Mouse (Mus musculus): ENCODE measurements around the gene Derl3. TPM values are rescaled to one million over a fixed set of nuclear protein-coding genes. Genes with fewer than 3 reads are reported as not detected.
"Not testable (repeated sequence)": the region's sequence is repeated elsewhere in the genome, so short reads cannot be mapped to it uniquely, and the experiment has no call there.

Derl3 gene
- polyA plus RNA-seq, 1 experiment: 19.0 TPM

DNA sequence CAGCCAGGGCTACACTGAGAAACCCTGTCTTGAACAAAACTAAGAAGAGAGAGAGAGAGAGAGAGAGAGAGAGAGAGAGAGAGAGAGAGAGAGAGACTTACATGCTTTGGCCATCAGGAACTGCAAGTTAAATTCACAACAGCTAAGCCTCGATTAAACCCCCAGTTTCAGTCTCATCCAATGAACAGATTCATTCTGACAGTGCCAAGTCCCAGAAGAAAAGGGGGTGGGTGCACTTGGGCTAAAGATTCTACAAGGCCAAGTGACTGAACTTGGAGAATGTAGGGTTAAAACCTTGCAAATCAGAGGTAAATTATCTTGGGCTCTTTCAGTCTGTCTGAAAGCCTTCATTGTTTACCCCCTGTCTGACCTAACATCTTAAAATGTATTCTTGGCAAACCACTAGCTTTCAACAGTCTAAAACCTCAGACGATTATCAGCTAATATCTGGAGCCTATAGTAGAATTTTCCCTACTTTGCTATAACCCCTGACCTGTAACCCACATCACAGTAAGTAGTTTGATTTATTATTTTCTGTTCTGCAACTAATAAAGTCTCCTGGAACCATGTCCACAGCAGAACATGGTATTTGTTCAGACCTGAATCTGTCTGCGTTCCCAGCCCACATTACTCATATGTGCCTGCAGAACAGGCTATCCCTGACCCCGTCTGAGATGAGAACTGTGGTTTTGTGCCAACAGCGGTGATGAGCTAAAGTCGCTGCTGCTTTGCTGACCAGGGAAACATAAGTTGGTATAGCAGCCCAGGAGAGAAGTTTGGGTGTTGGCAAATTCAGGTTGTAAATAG lies 12.2 kb upstream of the Derl3 start:
- no peaks in the 10 kb centered on the region for H3K27me3 ChIP-seq (ENCODE audit: control insufficient read depth, insufficient read depth, low read length)
- no peak overlapping the region for H3K4me3 ChIP-seq (ENCODE audit: control insufficient read depth, insufficient read depth, low read length)
- TF ChIP-seq CTCF (IDR thresholded peaks at IDR 0.05; ENCODE audit: borderline replicate concordance, control insufficient read depth, extremely low read depth, insufficient read depth, low read length, poor library complexity): no peak
- TF ChIP-seq POLR2A (IDR thresholded peaks at IDR 0.05; ENCODE audit: control insufficient read depth, extremely low read depth, insufficient read depth, low read length, poor library complexity): no peak
- no peaks in the 10 kb centered on the region for H3K4me1 ChIP-seq (replicated peaks; ENCODE audit: control insufficient read depth, insufficient read depth, low read length)
- H3K27ac ChIP-seq (ENCODE audit: control insufficient read depth, insufficient read depth, low read length): no peak overlapping the region
- no peak for DNase-seq
- WGBS: 82% methylated on average over 6 of the region's 6 CpGs
- no peaks in the 10 kb centered on the region for H3K36me3 ChIP-seq (ENCODE audit: control insufficient read depth, insufficient read depth, low read length)

DNA sequence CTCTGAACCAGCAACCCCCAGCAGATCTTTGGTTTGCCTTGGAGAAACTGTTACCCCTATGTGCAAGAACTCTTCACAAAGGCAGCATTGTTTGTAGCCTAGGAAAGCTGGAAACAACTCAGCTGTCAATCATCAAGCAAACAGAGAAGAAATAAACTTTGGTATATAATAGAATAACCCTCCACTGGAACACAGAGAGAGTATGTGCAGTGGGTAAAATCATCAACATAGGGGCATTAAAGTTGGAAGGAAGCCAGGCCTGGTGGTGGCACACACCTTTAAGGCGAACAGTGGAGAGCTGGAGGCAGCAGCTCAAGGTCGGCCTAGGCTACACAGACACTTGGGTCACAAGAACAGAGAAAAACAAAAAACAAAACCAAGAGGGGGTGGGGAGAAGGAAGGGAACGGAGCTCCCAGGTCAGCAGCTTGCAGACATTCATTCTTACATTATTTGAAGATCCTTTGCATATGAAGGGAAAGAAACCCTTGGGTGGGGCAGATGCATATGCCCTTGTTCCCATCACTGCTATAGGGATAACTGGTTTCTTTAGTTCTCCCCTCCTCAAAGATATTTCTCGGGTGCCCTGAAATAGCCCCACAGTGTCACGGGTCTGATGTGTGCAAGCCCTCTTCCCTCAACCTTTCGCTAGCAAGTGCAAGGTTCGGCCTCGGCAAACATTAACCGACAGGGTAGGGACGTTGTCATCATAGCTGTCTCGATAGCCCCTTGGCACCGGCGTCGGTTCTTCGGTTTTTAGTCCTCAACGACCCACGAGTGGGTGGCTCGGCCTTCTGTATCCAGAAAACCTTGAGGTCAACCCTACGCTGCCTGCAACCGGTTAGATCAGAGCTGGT lies 11.4 kb upstream of the Derl3 start:
- 75% methylated on average over 20 of the region's 20 CpGs for WGBS
- Histone ChIP-seq H3K4me1 (replicated peaks; ENCODE audit: control insufficient read depth, insufficient read depth, low read length) (no peaks in the 10 kb centered on the region), H3K27me3 (ENCODE audit: control insufficient read depth, insufficient read depth, low read length) (no peaks in the 10 kb centered on the region), H3K36me3 (ENCODE audit: control insufficient read depth, insufficient read depth, low read length) (no peaks in the 10 kb centered on the region), H3K27ac (ENCODE audit: control insufficient read depth, insufficient read depth, low read length) (no peak overlapping the region), H3K4me3 (ENCODE audit: control insufficient read depth, insufficient read depth, low read length) (no peak overlapping the region)
- TF ChIP-seq POLR2A (IDR thresholded peaks at IDR 0.05; ENCODE audit: control insufficient read depth, extremely low read depth, insufficient read depth, low read length, poor library complexity) (no peak), CTCF (IDR thresholded peaks at IDR 0.05; ENCODE audit: borderline replicate concordance, control insufficient read depth, extremely low read depth, insufficient read depth, low read length, poor library complexity) (no peak)
- no peak for DNase-seq

DNA sequence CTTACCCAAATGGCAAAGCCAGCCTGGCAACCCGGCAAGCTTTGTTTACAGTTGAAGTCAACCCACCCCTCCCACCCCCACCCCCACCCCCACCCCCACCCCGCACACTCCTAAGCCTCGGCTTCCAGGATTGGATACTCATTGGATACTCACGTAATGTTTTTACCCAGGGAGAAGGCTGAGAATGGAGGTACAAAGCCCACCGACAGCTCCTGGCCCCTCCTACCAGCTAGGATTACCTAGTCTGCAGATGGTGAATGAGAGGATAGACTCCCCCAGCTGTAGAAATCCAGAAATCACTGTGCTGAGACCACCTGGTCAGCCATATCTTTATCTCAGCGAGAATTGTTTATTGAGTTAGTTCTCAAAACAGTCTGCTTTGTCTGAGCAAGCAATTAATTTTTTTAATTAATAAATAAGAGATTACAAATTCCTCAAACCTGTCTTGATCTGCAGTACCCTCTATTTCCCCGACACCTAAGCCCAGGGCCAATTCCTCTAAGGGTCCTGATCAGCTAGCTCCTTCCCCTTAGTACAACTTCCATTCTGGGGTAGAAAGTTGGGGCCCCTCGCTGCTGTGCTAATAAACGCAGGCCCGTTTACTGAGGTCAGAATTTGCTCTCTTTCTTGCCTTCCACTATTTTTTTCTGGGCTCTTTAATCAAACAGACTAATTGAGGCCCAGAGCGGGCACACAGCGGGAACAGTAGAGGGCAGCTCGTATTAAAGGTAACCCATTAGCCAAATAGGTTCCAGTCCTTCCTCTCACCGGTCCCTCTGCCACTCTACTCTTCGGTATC lies 10.6 kb upstream of the Derl3 start:
- Histone ChIP-seq H3K4me3 (ENCODE audit: control insufficient read depth, insufficient read depth, low read length) (no peak overlapping the region), H3K27ac (ENCODE audit: control insufficient read depth, insufficient read depth, low read length) (no peak overlapping the region)

DNA sequence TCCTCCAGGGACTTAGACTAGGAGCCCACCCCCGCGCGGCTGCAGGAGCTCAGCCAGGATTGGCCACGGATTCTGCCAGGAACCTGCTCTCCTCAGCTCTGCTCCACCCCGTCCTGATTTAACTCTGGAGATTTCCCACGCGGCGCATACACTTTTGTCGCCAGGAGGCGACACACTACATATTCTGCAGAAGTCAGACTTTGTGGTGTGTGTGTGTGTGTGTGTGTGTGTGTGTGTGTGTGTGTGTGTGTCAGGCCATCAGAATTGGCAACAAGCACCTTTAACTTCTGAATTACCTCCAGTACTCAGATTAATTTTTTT lies 10.0 kb upstream of the Derl3 start:
- DNase-seq: peak; percentile 58
- TF ChIP-seq CTCF (IDR thresholded peaks at IDR 0.05; ENCODE audit: borderline replicate concordance, control insufficient read depth, extremely low read depth, insufficient read depth, low read length, poor library complexity) (peak; percentile 48; the same call in 1 of the 2 replicates), POLR2A (IDR thresholded peaks at IDR 0.05; ENCODE audit: control insufficient read depth, extremely low read depth, insufficient read depth, low read length, poor library complexity) (no peak)
- 4% methylated on average over 10 of the region's 10 CpGs for WGBS
- H3K27ac ChIP-seq (ENCODE audit: control insufficient read depth, insufficient read depth, low read length): no peak overlapping the region
- H3K4me1 ChIP-seq (replicated peaks; ENCODE audit: control insufficient read depth, insufficient read depth, low read length): no peaks in the 10 kb centered on the region
- no peak overlapping the region for H3K4me3 ChIP-seq (ENCODE audit: control insufficient read depth, insufficient read depth, low read length)
- no peaks in the 10 kb centered on the region for H3K27me3 ChIP-seq (ENCODE audit: control insufficient read depth, insufficient read depth, low read length)
- H3K36me3 ChIP-seq (ENCODE audit: control insufficient read depth, insufficient read depth, low read length): no peaks in the 10 kb centered on the region

More for the DNA sequence above, 10.6 kb upstream of the Derl3 start:
- Histone ChIP-seq H3K4me1 (replicated peaks; ENCODE audit: control insufficient read depth, insufficient read depth, low read length) (no peaks in the 10 kb centered on the region), H3K36me3 (ENCODE audit: control insufficient read depth, insufficient read depth, low read length) (no peaks in the 10 kb centered on the region), H3K27me3 (ENCODE audit: control insufficient read depth, insufficient read depth, low read length) (no peaks in the 10 kb centered on the region)
- TF ChIP-seq CTCF (IDR thresholded peaks at IDR 0.05; ENCODE audit: borderline replicate concordance, control insufficient read depth, extremely low read depth, insufficient read depth, low read length, poor library complexity) (no peak), POLR2A (IDR thresholded peaks at IDR 0.05; ENCODE audit: control insufficient read depth, extremely low read depth, insufficient read depth, low read length, poor library complexity) (no peak)
- no peak for DNase-seq
- 52% methylated on average over 15 of the region's 15 CpGs for WGBS

DNA sequence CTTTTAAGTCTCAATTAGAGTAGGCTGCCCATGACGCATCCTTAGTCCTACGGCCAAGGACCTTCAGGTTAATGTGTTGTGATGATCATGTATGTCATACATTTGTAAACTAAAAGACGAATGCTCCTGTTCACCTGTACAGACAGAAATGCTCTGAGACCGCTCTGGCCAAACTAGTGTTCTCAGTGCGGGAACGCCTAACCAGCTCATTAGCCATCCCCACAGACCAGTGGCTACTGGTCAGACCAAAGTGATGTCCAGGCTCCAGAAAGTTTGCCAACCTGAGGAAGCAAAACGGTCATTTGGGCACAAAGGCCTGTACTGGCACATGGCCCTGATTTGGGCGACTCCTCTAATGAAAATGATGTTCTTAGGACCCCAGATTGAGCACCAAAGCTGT lies 8.5 kb upstream of the Derl3 start:
- no peaks in the 10 kb centered on the region for H3K27me3 ChIP-seq (ENCODE audit: control insufficient read depth, insufficient read depth, low read length)
- H3K36me3 ChIP-seq (ENCODE audit: control insufficient read depth, insufficient read depth, low read length): no peaks in the 10 kb centered on the region
- no peak overlapping the region for H3K27ac ChIP-seq (ENCODE audit: control insufficient read depth, insufficient read depth, low read length)
- H3K4me1 ChIP-seq (replicated peaks; ENCODE audit: control insufficient read depth, insufficient read depth, low read length): no peaks in the 10 kb centered on the region
- H3K4me3 ChIP-seq (ENCODE audit: control insufficient read depth, insufficient read depth, low read length): no peak overlapping the region
- TF ChIP-seq CTCF (IDR thresholded peaks at IDR 0.05; ENCODE audit: borderline replicate concordance, control insufficient read depth, extremely low read depth, insufficient read depth, low read length, poor library complexity): no peak
- no peak for TF ChIP-seq POLR2A (IDR thresholded peaks at IDR 0.05; ENCODE audit: control insufficient read depth, extremely low read depth, insufficient read depth, low read length, poor library complexity)
- 96% methylated on average over 8 of the region's 8 CpGs for WGBS
- DNase-seq: no peak

DNA sequence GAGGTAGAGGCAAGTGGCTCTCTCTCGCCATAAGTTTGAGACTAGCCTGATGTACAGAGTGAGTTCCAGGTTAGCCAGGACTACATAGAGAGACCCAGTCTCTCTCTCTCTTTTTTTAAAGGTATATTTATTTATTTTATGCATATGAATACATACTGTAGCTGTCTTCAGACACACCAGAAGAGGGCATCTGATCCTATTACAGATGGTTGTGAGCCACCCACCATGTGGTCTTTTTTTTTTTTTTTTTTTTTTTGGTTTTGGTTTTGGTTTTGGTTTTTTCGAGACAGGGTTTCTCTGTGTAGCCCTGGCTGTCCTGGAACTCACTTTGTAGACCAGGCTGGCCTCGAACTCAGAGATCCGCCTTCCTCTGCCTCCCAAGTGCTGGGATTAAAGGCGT lies 5.7 kb upstream of the Derl3 start:
- not testable (repeated sequence) for H3K4me1 ChIP-seq (replicated peaks; ENCODE audit: control insufficient read depth, insufficient read depth, low read length); H3K36me3 ChIP-seq (ENCODE audit: control insufficient read depth, insufficient read depth, low read length); H3K4me3 ChIP-seq (ENCODE audit: control insufficient read depth, insufficient read depth, low read length); H3K27ac ChIP-seq (ENCODE audit: control insufficient read depth, insufficient read depth, low read length); DNase-seq; H3K27me3 ChIP-seq (ENCODE audit: control insufficient read depth, insufficient read depth, low read length)
- 74% methylated on average over 5 of the region's 5 CpGs for WGBS

Measured in thymus, adult 2 months (tissue).